Mouse (Mus musculus) midbrain, embryonic 14.5 days (tissue): ENCODE results near the gene Gnb1l. TPM values are rescaled to one million over a fixed set of nuclear protein-coding genes. Genes with fewer than 3 reads are reported as not detected.

Source experiments
- ATAC-seq: fragments of 200-750 bp; cut with Nextera tagmentation; 2 replicates; pipeline ENCODE4 v1.8.0; 2017; ENCODE audit warnings: moderate number of reproducible peaks, moderate library complexity; ENCODE audit not compliant: low FRiP score, low TSS enrichment
- DNase-seq: peaks from one replicate; pipeline ENCODE4 v3.0.0-alpha.2; 2015
- H3K27ac ChIP-seq: fragments of 300-500 bp; sonication (generic); replicated peaks from 2 replicates; pipeline ENCODE4 v1.5.1; 2014; ENCODE audit warnings: mild to moderate bottlenecking, low read depth, low read length, moderate library complexity
- H3K27me3 ChIP-seq: fragments of 300-500 bp; sonication (generic); 2 replicates; pipeline ENCODE4 v1.6.1; 2014; ENCODE audit warnings: low read length, control low read depth, mixed read lengths; ENCODE audit not compliant: control insufficient read depth, insufficient read depth
- H3K36me3 ChIP-seq: fragments of 300-500 bp; sonication (generic); 2 replicates; pipeline ENCODE4 v1.6.1; 2014; ENCODE audit warnings: low read length, control low read depth; ENCODE audit not compliant: control insufficient read depth, insufficient read depth
- H3K4me1 ChIP-seq: fragments of 300-500 bp; sonication (generic); 2 replicates; pipeline ENCODE4 v1.6.1; 2014; ENCODE audit warnings: mild to moderate bottlenecking, antibody characterized with exemption, low read length, control low read depth; ENCODE audit not compliant: control insufficient read depth, insufficient read depth
- H3K4me2 ChIP-seq: fragments of 300-500 bp; sonication (generic); 2 replicates; pipeline ENCODE4 v1.6.1; 2014; ENCODE audit warnings: mild to moderate bottlenecking, low read length, moderate library complexity
- H3K4me3 ChIP-seq: fragments of 300-500 bp; sonication (generic); replicated peaks from 2 replicates; pipeline ENCODE4 v1.5.1; 2014; ENCODE audit warnings: low read depth, low read length
- H3K9ac ChIP-seq: fragments of 300-500 bp; sonication (generic); replicated peaks from 2 replicates; pipeline ENCODE4 v1.6.1; 2014; ENCODE audit warnings: mild to moderate bottlenecking, low read length, moderate library complexity
- H3K9me3 ChIP-seq: fragments of 300-500 bp; sonication (generic); 2 replicates; pipeline ENCODE4 v1.6.1; 2016; ENCODE audit warnings: low read length, control low read depth, mixed read lengths; ENCODE audit not compliant: control insufficient read depth
- WGBS: fragments of 180-500 bp; shearing (Covaris S2); extraction: QIAGEN DNeasy Blood & Tissue Kit; methylation state at CpG from one replicate; pipeline ENCODE4 v1.1.7; 2014; 5-methylcytosine and 5-hydroxymethylcytosine counted together
- polyA plus RNA-seq: library from polyadenylated mRNA; unstranded; fragments of >200 nt; fragmentation: Nextera tagmentation; extraction: Ambion mirVana; gene quantifications from 2 replicates; pipeline ENCODE4 v1.2.1, GENCODE M21; 2014

The Gnb1l gene
- polyA plus RNA-seq, 1 experiment from 2014 or later, result 14.8 TPM

DNA sequence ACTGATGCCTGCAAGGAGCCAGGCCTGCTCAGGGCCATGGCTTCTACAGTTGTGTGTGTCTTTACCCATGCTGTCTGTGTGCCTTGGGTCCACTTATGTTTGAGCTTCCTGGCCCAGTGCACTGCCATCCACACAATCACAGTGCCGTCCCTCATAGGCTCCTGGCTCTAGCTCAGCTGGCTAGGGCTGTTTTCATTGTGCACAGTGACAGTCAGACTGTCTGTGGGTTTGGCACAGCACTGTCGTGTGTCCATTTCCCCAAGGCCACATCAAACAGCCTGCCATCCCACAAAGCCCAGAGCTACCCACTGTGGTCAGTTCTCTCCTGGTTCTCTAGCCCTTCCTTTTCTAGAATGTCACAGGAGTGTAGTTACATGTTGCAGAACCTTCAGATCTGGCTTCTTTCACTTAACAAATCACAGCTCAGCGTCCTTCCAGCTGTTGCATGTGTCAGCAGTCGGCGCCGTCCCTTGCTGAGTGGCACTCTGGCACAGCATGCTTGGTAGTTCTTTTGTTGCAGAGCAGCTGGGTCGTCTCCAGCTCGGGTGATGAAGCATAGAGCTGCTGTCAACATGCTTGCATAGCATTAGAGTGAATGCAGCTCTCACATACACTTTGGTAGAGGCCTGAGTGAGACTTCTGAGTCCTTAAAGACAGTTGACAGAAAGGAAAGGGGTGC, 44.8 kb downstream of the Gnb1l start:
- Histone ChIP-seq H3K9me3 (no peaks in the 10 kb centered on the region), H3K4me3 (no peak overlapping the region), H3K27me3 (no peaks in the 10 kb centered on the region), H3K27ac (no peak overlapping the region), H3K4me2 (no peak overlapping the region), H3K4me1 (no peaks in the 10 kb centered on the region), H3K9ac (no peak overlapping the region), H3K36me3 (no peaks in the 10 kb centered on the region)
- DNase-seq (peak; percentile 24), ATAC-seq (no peak)
- 44% methylated on average over 8 of the region's 8 CpGs for WGBS

DNA sequence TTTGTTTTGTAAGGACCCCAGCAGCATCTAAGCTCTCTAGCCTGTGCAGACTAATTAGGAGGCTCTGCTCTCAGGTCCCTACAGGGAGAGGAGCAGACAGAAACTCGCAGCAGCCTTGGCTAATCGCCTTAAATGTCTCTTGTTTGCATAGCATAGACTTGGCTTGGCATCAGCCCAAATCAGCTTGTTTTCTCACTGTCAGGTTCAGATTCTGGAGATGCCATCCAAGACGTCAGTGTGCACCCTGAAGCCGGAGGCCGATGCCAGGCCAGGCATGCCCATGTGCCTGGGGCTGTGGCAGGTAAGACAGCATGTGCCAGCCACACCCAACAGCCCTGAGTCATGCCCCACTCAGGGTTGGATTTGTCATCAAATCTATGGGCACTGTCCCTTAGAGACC, 49.4 kb downstream of the Gnb1l start:
- no peak for ATAC-seq

GRCm38 (mm10) chr16:18551604-18552003, 53.1 kb downstream of the Gnb1l start:
- 44% methylated on average over 9 of the region's 9 CpGs for WGBS
- no peak overlapping the region for H3K4me3 ChIP-seq
- no peaks in the 10 kb centered on the region for H3K36me3 ChIP-seq
- ATAC-seq (no peak), DNase-seq (no peak)
- no peaks in the 10 kb centered on the region for H3K27me3 ChIP-seq
- H3K4me2 ChIP-seq, result no peak overlapping the region
- H3K9me3 ChIP-seq, result no peaks in the 10 kb centered on the region
- H3K4me1 ChIP-seq, result no peaks in the 10 kb centered on the region
- no peak overlapping the region for H3K27ac ChIP-seq
- no peak overlapping the region for H3K9ac ChIP-seq

More for the DNA sequence above, 49.4 kb downstream of the Gnb1l start:
- H3K4me2 ChIP-seq, result no peak overlapping the region
- DNase-seq, result peak; percentile 31
- H3K27me3 ChIP-seq, result no peaks in the 10 kb centered on the region
- no peaks in the 10 kb centered on the region for H3K9me3 ChIP-seq
- H3K4me1 ChIP-seq, result no peaks in the 10 kb centered on the region
- 78% methylated on average over 5 of the region's 5 CpGs for WGBS
- H3K4me3 ChIP-seq, result no peak overlapping the region
- no peaks in the 10 kb centered on the region for H3K36me3 ChIP-seq
- H3K27ac ChIP-seq, result no peak overlapping the region
- no peak overlapping the region for H3K9ac ChIP-seq

- no peak overlapping the region for H3K4me2 ChIP-seq
- DNase-seq (no peak), ATAC-seq (no peak)
- H3K9ac ChIP-seq, result no peak overlapping the region
- H3K9me3 ChIP-seq, result no peaks in the 10 kb centered on the region
- no peak overlapping the region for H3K4me3 ChIP-seq
- H3K27me3 ChIP-seq, result no peaks in the 10 kb centered on the region
- H3K27ac ChIP-seq, result no peak overlapping the region
- H3K36me3 ChIP-seq, result no peaks in the 10 kb centered on the region
- WGBS, result 80% methylated on average over 11 of the region's 11 CpGs
- no peaks in the 10 kb centered on the region for H3K4me1 ChIP-seq
These were observed 53.7 kb downstream of the Gnb1l start for GRCm38 (mm10) chr16:18552106-18552710.

DNA sequence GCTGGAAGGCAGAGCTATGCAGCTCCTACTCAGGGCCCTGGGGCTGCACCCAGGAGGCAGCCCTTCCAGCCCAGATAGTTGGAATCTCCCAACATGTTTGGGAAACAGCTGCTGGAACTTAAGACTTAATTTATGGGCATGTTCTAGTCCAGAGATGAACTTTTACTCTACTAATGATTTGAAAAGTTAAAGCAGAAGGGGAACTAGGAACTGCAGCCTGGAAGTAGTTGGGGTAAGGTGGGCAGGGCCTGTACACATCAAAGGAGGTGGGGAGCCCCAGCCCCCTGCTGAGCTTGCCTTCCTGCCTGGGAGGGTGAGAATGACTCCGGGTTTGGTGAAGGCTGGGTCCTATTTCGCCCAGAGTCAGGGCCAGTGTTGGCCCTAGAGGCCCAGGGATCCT, 56.2 kb downstream of the Gnb1l start:
- no peaks in the 10 kb centered on the region for H3K36me3 ChIP-seq
- H3K27ac ChIP-seq, result no peak overlapping the region
- no peaks in the 10 kb centered on the region for H3K27me3 ChIP-seq
- H3K4me3 ChIP-seq, result no peak overlapping the region
- H3K4me1 ChIP-seq, result no peaks in the 10 kb centered on the region
- ATAC-seq, result no peak
- no peak for DNase-seq
- no peaks in the 10 kb centered on the region for H3K9me3 ChIP-seq
- 75% methylated on average over 2 of the region's 2 CpGs for WGBS
- H3K4me2 ChIP-seq, result no peak overlapping the region
- H3K9ac ChIP-seq, result no peak overlapping the region

GRCm38 (mm10) chr16:18555235-18555935, 56.9 kb downstream of the Gnb1l start:
- no peak for ATAC-seq
- H3K4me1 ChIP-seq, result no peaks in the 10 kb centered on the region
- no peak overlapping the region for H3K4me2 ChIP-seq
- no peak for DNase-seq
- H3K36me3 ChIP-seq, result no peaks in the 10 kb centered on the region
- no peaks in the 10 kb centered on the region for H3K27me3 ChIP-seq
- H3K9ac ChIP-seq, result no peak overlapping the region
- H3K27ac ChIP-seq, result no peak overlapping the region
- no peak overlapping the region for H3K4me3 ChIP-seq
- 78% methylated on average over 17 of the region's 17 CpGs for WGBS
- no peaks in the 10 kb centered on the region for H3K9me3 ChIP-seq

DNA sequence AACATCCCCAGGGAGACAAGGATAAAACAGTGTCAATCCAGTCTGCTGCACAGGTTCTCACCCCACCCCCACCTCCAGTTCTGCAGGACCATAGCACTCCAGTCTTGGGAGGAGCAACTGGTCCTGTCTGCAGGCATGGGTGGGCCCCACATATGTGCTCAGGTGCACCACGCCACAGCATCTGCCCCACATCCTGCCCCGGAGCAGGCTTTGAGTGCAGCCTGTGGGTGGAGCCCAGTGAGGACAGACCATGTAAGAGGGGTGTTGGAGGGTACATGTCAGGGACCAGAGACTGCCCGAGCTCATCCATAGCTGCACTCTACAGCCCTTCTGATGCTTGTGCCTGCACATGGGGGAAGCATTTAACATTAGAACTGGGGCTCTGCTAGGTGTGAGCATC, 57.9 kb downstream of the Gnb1l start:
- H3K27ac ChIP-seq, result no peak overlapping the region
- 87% methylated on average over 3 of the region's 3 CpGs for WGBS
- ATAC-seq (no peak), DNase-seq (no peak)
- no peak overlapping the region for H3K4me2 ChIP-seq
- no peaks in the 10 kb centered on the region for H3K27me3 ChIP-seq
- H3K4me1 ChIP-seq, result no peaks in the 10 kb centered on the region
- no peaks in the 10 kb centered on the region for H3K36me3 ChIP-seq
- no peak overlapping the region for H3K9ac ChIP-seq
- H3K4me3 ChIP-seq, result no peak overlapping the region
- no peaks in the 10 kb centered on the region for H3K9me3 ChIP-seq

- H3K36me3 ChIP-seq, result no peaks in the 10 kb centered on the region
- no peaks in the 10 kb centered on the region for H3K27me3 ChIP-seq
- no peak overlapping the region for H3K9ac ChIP-seq
- no peak overlapping the region for H3K4me3 ChIP-seq
- H3K4me1 ChIP-seq, result no peaks in the 10 kb centered on the region
- DNase-seq (no peak), ATAC-seq (no peak)
- 87% methylated on average over 2 of the region's 2 CpGs for WGBS
- no peak overlapping the region for H3K27ac ChIP-seq
- no peak overlapping the region for H3K4me2 ChIP-seq
- no peaks in the 10 kb centered on the region for H3K9me3 ChIP-seq
These were observed 66.0 kb downstream of the Gnb1l start for GRCm38 (mm10) chr16:18564472-18564871.

- no peak for ATAC-seq
These were observed 70.1 kb downstream of the Gnb1l start for GRCm38 (mm10) chr16:18568599-18568998.

More at GRCm38 (mm10) chr16:18568599-18568998, 70.1 kb downstream of the Gnb1l start:
- no peak for DNase-seq
- WGBS, result 73% methylated on average over 7 of the region's 7 CpGs
- no peak overlapping the region for H3K4me2 ChIP-seq
- H3K36me3 ChIP-seq, result no peaks in the 10 kb centered on the region
- no peak overlapping the region for H3K27ac ChIP-seq
- H3K4me1 ChIP-seq, result no peaks in the 10 kb centered on the region
- no peak overlapping the region for H3K4me3 ChIP-seq
- no peak overlapping the region for H3K9ac ChIP-seq
- no peaks in the 10 kb centered on the region for H3K27me3 ChIP-seq
- H3K9me3 ChIP-seq, result no peaks in the 10 kb centered on the region
